Mouse (Mus musculus) gastrocnemius, postnatal 36 days (tissue): Measurements from ENCODE around the gene Morn3. TPM values are rescaled to one million over a fixed set of nuclear protein-coding genes. Genes with fewer than 3 reads are reported as not detected.

Source experiments
- DNase-seq, 2 experiments: peaks; one replicate each; pipeline ENCODE4 v3.0.0; 2022
- intact Hi-C: fragments of 180-260 bp; cut with DNase I; formaldehyde crosslinking; loops from one replicate; pipeline ENCODE4 v1.15.1; 2025
- total RNA-seq, 2 experiments: library from RNA; stranded (reverse); gene quantifications; 2 replicates each; pipeline ENCODE4 v1.2.3; 2021

The Morn3 gene
- total RNA-seq, 2 experiments from 2014 or later = not detected

- DNase-seq = no peak
- intact Hi-C loops = no loop called here
These were observed 49.3 kb downstream of the Morn3 start for GRCm38 (mm10) chr5:122997205-122998204.

- DNase-seq = no peak
- intact Hi-C loops = no loop called here
These were observed 51.9 kb downstream of the Morn3 start for GRCm38 (mm10) chr5:122994910-122995309.

- peak; percentile 72 to 92 for DNase-seq
- intact Hi-C loops = no loop called here
These were observed 52.4 kb downstream of the Morn3 start for GRCm38 (mm10) chr5:122994303-122994846.

DNA sequence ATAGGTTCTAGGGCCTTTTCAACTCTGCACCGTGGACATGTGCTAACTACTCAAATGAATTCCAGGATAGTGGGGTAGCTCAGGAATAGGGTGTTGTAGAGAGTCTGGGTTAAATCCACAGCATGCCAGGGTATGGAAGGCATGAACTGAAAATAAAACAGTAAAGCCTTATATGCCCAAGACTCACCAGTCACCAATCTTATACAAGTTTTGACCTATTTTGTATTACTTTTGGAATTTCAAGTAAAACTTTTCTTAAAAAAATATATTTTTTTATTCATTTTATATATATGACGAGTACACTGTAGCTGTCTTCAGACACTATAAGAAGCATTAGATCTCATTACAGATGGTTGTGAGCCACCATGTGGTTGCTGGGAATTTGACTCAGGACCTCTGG lies 53.0 kb downstream of the Morn3 start:
- intact Hi-C loops = no loop called here
- DNase-seq = no peak

GRCm38 (mm10) chr5:122991350-122992004 lies 55.3 kb downstream of the Morn3 start:
- DNase-seq = no peak
- intact Hi-C loops = no loop called here

GRCm38 (mm10) chr5:122990411-122991160 lies 56.2 kb downstream of the Morn3 start:
- intact Hi-C loops = no loop called here
- no peak for DNase-seq

DNA sequence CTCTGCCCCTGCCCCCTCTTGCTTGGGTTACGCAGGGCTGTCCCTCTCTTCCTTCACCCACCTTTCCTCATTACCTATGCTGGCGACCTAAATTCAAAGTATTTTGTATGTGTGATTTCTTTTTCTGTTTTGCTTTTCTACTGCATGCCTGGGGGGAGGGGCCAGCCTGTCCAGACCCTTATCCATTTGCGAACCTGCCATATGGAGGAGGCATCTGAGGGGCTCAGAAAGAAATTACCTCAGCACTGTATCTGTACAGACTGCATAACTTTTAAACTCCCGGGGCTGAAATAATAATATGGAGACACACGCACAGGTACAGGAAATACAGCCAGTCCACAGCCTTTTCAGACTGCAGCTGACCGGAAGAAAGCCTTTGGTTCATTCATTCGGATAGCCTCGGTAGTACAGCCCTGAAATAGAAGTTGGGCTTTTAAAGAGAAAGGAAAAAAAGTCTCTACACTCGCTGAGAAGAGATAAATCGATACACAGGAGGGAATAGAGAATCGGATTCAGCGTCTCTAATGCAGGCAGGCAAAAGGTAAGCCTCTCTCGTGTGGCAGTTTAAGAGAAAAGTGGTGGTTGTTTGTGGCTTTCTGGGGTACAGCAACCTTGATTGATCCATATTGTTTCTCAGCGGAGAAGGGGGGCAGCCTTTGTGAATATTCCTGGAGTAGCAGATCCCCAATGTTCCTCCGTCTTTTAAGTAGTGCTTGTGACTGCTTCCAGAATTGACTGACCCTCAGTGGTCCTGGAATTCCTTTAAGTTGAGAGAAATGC lies 57.1 kb downstream of the Morn3 start, which contains the start of gene Kdm2b:
Kdm2b (minus strand) TSS at position 273 of the 780 bp plus-strand sequence.
- intact Hi-C loops = no loop called here
- no peak for DNase-seq

DNA sequence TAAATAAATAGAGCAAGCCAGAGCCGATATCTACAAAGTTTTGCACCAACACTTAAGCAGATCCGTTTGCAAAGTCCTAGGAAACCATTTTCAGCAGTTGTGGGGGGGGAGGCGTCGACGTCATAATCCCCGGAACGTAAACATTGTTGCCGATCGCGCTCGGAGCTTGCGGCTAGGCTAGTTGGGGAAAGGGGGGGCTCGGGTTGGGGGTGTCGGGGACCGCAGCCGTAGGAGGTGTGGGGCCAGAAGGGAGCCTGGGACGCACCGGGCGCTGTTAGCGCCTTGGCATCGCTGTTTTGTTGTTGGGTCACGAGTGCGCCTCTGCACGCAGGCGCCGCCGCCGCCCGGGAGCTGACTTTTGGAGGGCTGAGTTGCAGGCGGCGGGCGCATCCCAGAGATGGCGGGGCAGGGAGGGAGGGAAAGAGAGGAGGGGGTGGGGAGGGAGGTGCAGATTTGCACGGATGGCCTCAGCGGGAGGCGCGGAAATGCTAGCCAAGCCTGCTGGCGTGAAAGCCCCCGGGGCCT lies 57.8 kb downstream of the Morn3 start:
- intact Hi-C loops = no loop called here
- peak; percentile 65 to 70 for DNase-seq

DNA sequence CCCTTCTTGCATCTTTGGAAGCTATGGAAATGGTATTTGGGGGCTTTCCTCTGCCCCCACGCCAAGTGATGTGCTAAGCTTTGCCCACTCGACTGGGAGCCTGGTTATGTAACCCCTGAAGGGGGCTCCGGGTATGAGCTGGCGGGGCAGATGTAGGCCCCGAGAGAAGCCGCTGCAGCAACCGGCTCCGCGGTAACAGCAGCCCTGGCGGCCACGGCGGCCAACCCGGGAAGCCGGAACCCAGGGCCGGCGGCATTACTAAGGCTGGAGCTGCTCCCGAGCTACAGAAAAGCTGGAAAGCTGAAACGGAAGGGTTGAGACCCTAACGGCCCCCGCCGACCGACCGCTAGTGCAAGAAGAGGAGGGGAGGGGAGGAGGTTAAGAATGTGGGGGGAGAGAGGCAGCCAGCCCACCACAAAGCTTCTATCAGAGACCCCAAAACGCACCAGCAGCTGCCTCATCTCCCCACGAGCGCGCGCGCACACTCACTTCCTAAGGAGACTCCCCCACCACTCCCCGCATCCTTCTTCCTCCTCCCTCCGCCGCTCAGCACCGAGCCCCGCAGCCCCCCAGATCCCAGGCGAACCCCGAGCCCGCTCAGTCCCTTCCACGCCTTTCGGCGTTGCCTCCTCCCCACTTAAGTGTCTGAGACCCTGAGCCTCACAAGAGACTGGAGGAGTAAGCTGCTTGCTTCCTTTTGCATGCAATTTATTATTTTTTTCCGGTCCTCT lies 58.6 kb downstream of the Morn3 start:
- intact Hi-C loops = no loop called here
- DNase-seq = peak in 1 of 2 experiments; percentile 52

DNA sequence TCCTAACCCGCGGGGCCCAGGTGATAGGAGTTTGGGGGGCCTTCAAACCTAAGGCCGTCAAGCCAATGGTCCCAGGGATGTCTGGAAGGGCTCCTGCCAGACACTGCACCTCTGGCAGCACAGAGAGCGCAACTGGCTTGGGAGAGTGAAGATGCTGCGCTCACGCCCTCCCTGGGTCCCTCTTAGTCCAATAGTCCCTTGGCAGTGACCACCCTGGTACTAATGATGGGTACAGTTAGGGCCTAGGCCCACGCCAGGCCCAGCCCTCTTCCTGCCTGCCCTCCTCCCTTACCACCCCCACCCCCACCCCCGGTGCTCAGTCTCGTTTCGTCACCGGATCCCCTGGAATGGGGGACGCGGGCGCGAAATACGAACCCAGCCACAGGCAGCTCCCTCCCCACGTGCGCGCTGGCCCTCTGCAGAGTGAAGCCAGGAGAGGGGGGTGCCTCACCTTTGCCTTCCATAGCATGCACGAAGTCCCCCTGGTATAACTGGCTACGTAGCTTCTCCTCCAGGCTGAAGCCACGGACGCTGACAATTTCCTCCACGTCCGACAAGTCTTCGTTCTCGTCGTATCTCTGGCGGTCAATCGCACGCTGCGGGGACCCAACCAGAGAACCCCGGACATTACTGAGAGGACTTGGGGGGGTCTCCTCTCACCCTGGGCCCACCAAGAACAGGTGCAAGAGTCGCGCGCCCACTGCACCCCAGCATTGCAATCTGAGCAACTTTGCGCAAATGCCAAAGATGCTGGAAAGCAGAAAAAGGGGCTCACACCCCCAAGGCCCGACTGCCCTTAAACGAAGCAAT lies 59.4 kb downstream of the Morn3 start:
- intact Hi-C loops = no loop called here
- DNase-seq = peak in 1 of 2 experiments; percentile 44

DNA sequence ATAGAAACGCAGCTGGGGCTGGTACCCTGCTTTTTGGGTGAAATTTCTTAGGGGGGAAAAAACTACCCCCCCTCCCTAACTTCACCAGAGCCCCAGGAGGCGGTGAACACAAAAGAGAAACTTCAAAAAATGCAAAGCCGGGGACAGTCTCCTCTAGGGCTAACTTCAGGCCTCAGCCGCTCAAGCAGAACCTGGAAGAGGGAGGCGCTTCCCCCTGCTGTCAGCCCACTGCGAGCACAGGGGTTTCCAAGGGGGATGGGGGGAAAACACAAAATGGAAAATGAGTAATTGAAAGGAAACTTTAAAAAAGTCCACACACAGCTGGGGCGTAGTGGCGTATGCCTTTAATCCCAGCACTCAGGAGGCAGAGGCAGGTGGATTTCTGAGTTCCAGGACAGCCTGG lies 60.7 kb downstream of the Morn3 start:
- no peak for DNase-seq
- intact Hi-C loops = no loop called here

Other genes with a start within 250 kb of the Morn3 start
- 100 to 1,000 TPM; 289 to 361 TPM for gene Anapc5, start 225.7 kb downstream of the Morn3 start, total RNA-seq
- 10 to 100 TPM; 16.2 to 19.4 TPM for gene Rnf34, start 197.0 kb downstream of the Morn3 start, total RNA-seq
- gene Kdm2b, start 57.2 kb downstream of the Morn3 start, total RNA-seq = 10 to 100 TPM; 10.0 to 11.2 TPM
- gene Orai1, start 31.9 kb downstream of the Morn3 start, total RNA-seq = 10 to 100 TPM; 35.9 to 39.1 TPM
- 10 to 100 TPM; 18.9 to 19.0 TPM for gene Tmem120b, start 21.4 kb upstream of the Morn3 start, total RNA-seq
- gene Rhof, start 85.7 kb upstream of the Morn3 start, total RNA-seq = under 1 TPM; 0.15 to 0.38 TPM
- 10 to 100 TPM in 1 of 2 experiments, 1 to 10 TPM in 1; 7.7 to 13.0 TPM for gene Setd1b, start 95.2 kb upstream of the Morn3 start, total RNA-seq
- gene Psmd9, start 122.4 kb upstream of the Morn3 start, total RNA-seq = 10 to 100 TPM; 13.0 to 15.7 TPM
- gene Hpd, start 135.7 kb upstream of the Morn3 start, total RNA-seq = under 1 TPM in 1 of 2 experiments, not detected in 1; 0.79 TPM
- gene Wdr66, start 205.1 kb upstream of the Morn3 start, total RNA-seq = 1 to 10 TPM in 1 of 2 experiments, under 1 TPM in 1; 0.87 to 2.2 TPM